Mouse (Mus musculus) ES-Bruce4 (cell line): ENCODE measurements around the gene Igsf11.

ENCODE experiments used
- CTCF ChIP-seq: IDR thresholded peaks from one replicate; pipeline ENCODE4 v1.8.1; 2011; ENCODE audit warnings: low read depth, low read length
- POLR2A ChIP-seq: IDR thresholded peaks from one replicate; pipeline ENCODE4 v1.8.1; 2011; ENCODE audit warnings: low read length; ENCODE audit not compliant: insufficient read depth

DNA sequence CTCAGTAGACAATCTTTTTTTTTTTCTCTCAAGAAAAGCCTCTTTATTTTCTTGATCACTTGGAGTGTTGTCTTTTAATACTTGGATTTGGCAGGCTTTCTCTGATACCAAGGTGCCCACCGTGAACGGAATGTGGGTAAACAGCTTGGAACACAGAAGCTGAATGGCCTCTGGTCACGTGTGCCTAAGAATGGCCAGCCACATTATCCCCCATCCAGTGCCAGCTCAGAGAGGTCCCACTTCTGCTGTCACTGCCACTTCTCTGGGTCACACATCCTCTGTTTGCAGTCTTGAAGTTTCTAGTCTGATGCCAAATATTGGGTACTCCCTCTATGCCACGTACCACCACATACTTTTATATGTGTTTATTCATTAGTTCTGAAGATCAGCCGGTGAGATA, 28.0 kb downstream of the Igsf11 start:
- TF ChIP-seq CTCF (no peak), POLR2A (no peak)
